Mouse (Mus musculus) cortical plate, adult 2 months (tissue): ENCODE measurements around the gene Dhrs7c.

Experiments used
- CTCF ChIP-seq: fragments of 200-500 bp; IDR thresholded peaks from 2 replicates; pipeline ENCODE4 v1.5.1; 2011; ENCODE audit warnings: mild to moderate bottlenecking, control low read depth, low read length; ENCODE audit not compliant: insufficient read depth; ENCODE audit errors: extremely low read depth
- POLR2A ChIP-seq: fragments of 200-500 bp; IDR thresholded peaks from 2 replicates; pipeline ENCODE4 v1.6.1; 2011; ENCODE audit warnings: mild to moderate bottlenecking, low read length, control low read depth; ENCODE audit not compliant: insufficient read depth; ENCODE audit errors: extremely low read depth

- TF ChIP-seq CTCF: no peak
- TF ChIP-seq POLR2A: no peak
These were observed 7.8 kb upstream of the Dhrs7c start for GRCm38 (mm10) chr11:67790182-67790581.
